Mouse (Mus musculus): ENCODE data around the gene Btbd35f2. TPM values are rescaled to one million over a fixed set of nuclear protein-coding genes. Genes with fewer than 3 reads are reported as not detected.
"Not testable (repeated sequence)": the region's sequence is repeated elsewhere in the genome, so short reads cannot be mapped to it uniquely, and the experiment has no call there.

Btbd35f2 gene
- polyA plus RNA-seq (2012; rRNA removed) = not detected in 2 replicates

GRCm38 (mm10) chrX:32278094-32278493 is at the start of gene Btbd35f2:
Btbd35f2 (plus strand) TSS chrX:32278394.
- H3K4me1 ChIP-seq (ENCODE audit: control insufficient read depth, insufficient read depth, insufficient read length); H3K36me3 ChIP-seq (ENCODE audit: control insufficient read depth, insufficient read depth, low read length); DNase-seq (ENCODE audit: low read depth in 1 of 2, low spot score in 2 of 2); H3K27ac ChIP-seq (ENCODE audit: insufficient read depth, low read length); H3K4me3 ChIP-seq (ENCODE audit: extremely low read depth, insufficient read depth, insufficient read length); H3K27me3 ChIP-seq (ENCODE audit: control insufficient read depth, insufficient read depth, low read length): not testable (repeated sequence)
- WGBS = 100% methylated on average over 1 of the region's 3 CpGs

Other genes starting within 250 kb of the Btbd35f2 start
- gene Btbd35f22, start 230.6 kb upstream of the Btbd35f2 start, polyA plus RNA-seq (2012; rRNA removed) = not detected in 2 replicates